Mouse (Mus musculus) gastrocnemius, adult 18-20 months (tissue): ENCODE measurements around the gene Commd1. TPM values are rescaled to one million over a fixed set of nuclear protein-coding genes. Genes with fewer than 3 reads are reported as not detected.

Experiments
- DNase-seq: peaks from one replicate; pipeline ENCODE4 v3.0.0; 2021; ENCODE audit warnings: low spot score
- total RNA-seq, 2 experiments: library from RNA; stranded (reverse); gene quantifications; 2 replicates each; pipeline ENCODE4 v1.2.3; 2021

The Commd1 gene
- total RNA-seq, 2 experiments from 2014 or later: 93.4 to 109 TPM

DNA sequence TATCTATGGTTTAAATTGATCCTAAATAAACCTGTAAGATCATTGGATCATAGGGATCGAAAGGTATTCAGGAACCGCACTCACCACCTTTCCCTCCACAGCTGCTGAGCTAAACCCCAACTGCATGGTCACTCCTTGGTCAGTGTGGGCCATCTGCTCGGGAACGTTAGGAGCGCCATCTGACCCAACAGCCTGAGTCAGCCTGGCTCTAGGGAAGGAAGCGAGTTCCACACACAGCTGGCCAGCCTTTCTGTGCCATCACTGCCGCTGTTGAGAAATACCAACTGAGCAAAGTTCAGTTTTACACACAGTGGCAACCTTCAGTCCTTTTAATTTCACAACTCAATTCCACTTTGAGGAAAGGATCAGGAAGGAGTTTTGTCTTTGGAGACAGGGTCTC, 90.3 kb downstream of the Commd1 start:
- DNase-seq: no peak

DNA sequence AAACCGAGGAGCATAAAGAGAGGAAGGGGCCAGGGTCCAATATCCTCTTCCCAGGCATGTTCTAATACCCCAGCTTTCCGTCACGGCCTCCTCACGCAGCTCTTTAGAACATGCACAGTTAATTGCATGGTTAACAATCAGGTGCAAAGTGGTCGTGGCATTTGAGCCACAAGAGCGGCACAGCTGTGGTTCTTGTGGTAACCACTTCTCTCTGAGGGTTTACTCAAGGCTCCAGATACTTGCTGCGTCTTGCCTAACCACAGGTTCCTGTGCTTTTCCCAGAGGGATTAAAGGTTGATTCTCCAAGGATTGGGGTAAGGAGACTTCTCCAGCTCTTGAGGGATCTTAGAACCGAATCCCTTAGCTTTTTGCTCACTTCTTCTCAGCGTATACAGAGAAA, 90.9 kb downstream of the Commd1 start:
- no peak for DNase-seq

DNA sequence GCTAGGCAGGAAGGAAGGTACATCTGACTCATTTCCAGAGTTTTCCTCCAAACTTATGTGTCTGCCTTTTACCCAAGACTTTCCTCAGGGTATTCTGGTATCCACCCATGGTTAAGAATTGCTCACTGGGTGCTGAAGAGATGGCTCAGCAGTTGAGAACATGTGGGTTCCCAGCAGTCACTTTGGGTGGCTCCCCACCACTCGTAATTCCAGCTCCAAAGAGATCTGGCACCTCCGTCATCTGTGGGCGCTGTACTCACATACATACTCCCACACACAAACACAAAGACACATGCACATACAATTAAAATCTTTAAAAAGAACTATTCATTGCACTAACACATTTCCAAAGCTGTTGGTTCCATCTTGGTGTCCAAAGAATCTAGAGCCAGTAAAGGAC, 93.0 kb downstream of the Commd1 start:
- no peak for DNase-seq

DNA sequence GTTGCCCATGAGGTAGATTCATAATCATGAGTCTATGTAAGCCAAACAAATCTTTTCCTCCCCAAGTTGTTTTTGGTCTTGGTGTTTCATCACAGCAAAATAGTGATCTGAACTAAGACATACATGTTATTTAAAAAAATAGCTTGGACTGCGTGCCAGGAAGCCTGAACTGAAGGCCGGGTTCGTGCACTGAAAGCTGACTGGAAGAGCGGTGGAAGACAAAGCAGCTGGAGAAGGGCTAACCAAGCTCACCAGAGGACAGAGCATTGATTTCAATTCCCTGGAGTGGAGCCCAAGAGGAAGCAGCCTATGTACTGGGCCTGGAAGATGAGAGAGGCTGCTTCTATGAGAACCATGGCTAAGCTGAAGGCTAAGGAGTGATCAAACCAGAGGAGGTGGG, 95.2 kb downstream of the Commd1 start:
- DNase-seq: no peak

DNA sequence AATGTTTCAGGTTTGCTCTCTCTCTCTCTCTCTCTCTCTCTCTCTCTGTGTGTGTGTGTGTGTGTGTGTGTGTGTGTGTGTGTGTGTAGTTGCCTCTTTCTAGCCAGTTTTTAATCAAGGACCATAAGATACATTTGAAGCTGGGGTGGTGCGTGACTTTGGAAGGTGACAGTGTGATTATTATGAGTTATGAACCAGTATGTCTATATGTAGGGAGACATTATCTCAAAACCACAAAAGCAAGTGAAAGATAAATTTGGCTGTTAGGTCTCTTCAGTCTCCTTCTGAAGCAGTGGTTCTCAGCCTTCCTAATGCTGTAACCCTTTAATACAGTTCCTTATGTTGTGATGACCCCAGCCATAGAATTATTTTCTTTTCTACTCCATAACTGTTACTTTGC, 96.8 kb downstream of the Commd1 start:
- no peak for DNase-seq

DNA sequence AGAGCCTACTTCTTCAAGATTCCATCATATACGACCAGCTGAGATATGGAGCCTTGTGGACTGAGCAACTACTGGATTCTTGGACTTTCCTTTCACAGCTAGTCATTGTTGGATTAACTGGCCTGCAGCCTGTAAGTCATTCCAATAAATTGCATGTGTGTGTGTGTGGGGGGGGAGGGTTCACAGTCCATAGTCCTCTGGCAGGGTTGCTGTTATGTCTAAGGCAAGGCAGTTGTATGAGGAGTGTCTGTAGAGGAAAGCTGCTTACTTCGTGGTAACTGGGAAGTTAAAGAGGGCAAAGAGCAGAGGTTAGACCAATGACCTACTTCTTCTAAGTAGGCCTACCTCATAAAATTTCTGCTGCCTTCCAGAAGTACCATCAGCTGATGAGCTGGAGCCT, 98.5 kb downstream of the Commd1 start:
- no peak for DNase-seq

DNA sequence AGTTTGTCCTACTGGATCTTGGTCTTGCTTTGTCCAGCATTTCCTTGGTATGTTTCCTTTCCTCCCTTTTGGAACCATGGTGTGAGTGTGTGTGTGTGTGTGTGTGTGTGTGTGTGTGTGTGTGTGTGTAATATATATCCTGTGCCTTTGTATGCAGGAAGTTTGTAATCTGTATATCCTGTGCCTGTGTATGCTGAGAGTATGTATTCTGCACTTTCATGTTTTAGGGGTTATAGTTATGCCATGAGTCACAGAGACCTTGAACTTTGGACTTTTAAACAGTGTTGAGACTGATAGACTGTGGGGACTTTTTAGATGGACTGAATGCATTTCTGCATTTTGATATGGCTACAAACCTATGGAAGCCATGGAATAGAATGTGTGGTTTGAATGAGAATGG, 99.3 kb downstream of the Commd1 start:
- no peak for DNase-seq

DNA sequence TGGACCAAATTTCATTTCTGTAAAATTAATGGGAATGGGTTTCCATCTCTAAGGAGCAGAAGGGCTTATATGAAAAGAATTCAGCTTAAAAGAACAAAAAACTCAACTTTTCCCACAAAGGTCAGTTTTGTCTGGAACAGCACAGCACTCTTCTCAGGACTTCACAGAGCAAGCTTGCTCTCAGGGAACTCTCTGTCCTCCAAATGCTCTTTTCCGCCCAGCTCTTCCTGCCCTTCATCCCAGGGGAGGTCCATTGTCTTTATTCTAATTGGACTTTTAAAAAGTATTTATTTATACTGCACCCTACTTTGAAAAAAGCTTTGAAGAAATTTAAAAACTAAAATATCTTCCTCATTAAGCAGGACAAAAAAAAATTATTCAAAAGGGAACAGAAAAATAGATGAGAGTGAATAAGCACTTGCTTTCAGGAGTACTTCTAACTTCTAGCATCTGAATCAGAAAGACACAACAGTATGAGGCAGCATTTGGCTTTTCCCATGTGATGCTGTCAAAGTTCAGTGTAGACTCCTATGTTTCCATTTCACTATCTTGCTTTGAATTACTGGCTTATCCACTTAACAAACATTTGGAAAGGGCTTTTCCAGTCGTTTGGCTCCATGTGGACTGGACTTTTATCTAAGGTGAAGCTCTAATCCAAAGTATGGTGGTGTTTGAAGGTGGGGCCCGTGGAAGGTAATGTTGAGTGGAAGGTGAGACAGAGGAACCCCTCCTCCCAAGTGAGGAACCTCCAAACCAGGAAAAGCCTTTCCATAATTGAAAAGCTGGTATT, 101.6 kb downstream of the Commd1 start:
- DNase-seq: no peak

DNA sequence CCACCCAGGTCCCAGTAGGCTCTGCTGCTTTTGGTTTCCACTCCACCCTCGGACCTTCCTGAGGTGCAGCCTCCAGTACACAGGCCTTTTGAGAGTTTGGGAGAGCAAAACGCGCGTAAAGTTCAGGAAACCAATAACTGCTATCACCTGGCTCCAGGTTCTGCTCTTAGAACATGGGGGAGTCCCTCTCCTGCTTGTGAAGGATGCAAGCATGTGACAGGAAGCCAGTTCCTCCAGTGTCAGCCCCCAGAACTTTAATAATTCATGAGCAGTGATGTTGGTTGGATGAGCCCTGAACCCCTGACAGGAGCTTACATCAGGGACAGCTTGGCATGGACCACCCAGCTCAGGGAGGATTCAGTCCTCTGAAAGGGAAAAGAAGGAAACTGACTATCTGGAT, 102.5 kb downstream of the Commd1 start:
- no peak for DNase-seq

DNA sequence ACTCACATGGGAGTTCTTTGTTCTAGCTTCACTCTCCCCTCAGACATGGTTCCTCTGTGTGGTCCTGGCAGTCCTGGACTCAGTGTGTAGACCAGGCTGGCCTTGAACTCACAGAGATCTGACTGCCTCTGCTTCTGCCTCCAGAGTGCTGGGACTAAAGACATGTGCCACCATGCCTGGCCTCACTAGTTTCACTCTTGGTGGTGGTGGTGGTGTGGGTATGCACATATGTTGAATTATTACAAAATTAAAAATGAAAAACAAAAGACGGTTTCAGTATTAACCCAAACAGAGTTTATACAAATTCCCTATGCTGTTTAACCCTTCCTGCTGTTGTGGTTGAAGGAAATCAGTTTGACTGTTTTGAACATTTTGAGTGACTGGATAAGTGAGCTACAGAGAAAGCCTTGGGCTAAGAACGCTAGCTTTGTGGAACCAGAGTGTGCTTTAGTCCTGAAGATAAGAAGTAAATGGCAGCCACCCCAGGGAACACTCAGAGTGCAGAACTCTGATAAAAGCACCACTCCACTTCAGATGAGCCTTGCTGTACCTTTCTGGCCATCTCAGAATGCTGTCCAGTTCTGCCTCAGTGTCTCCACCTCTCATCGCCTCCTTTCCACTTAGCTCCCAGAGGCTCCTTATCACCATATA, 105.4 kb downstream of the Commd1 start:
- no peak for DNase-seq

DNA sequence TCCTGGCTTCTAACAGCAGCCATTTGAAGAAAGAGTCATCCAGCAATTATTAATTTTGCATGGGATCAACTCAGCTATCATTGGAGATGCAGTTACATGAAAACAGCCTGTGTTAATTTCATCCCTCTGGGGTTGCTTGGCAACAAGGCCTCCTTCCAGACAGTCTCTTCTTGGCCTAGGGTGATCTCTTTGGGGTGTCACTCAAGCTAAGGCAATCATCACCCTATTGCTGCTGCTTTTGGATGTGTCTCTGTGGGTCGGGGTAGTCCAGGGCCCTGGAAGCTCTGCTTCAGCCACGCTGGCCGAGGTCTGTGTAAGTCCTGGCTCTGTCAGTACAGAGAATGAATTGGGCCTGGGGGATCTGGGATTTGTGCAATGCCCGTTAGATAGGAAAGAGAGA, 106.9 kb downstream of the Commd1 start:
- DNase-seq: no peak

DNA sequence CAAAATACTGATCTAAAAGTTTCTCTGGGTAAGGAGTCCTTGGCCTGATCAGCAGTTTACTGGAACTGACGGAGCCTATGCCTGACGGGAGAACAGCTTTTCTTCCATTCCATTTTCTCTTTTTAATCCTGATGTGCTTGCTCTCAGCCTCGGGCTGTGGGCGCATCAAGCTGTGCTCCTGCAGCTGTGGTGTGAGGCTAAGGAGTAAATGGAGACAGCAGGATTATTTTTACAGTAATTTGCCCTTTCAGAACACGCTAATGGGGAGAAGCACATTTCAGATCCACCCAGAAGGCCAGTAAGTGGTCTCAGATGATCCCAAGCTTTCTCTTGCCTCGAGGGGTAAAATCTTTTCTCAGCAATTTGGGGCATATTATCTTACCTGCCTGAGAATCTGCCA, 107.4 kb downstream of the Commd1 start:
- DNase-seq: no peak

DNA sequence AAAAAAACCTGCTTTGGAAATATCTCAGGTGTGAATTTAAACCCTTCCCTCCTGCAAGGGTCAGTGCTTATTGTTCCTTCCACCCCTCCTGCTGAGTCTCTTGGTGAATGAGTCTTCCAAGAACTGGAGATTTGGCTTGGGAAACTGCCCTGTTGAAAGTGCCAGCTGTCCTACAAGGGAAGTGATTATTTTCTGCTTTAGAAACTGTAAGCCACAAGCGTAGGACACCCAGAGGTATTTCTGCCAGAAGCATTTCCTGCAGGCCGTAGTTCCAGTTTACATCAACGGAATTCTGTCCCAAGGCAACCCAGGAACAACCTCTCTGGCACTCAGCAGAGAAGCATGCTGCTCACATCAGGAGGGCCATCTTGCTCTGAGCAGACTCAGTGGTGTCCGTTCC, 108.8 kb downstream of the Commd1 start:
- no peak for DNase-seq

DNA sequence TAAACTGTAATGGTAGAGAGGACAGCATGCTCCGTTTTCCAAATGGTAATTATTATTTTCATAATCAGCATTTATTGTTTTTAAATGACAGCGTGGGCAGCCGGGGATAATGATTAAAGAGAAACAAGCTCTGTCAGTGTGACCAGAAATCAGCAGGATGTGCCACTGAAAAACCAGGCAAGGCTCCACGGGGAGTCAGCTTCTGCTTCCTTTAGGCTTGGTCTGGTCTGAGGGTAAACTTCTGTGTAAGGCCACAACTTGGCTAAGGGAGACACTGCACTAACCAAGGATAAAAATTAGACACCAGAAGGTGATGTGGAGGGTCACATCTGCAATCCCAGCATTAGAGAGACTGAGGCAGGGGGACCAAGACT, 109.9 kb downstream of the Commd1 start:
- DNase-seq: no peak

DNA sequence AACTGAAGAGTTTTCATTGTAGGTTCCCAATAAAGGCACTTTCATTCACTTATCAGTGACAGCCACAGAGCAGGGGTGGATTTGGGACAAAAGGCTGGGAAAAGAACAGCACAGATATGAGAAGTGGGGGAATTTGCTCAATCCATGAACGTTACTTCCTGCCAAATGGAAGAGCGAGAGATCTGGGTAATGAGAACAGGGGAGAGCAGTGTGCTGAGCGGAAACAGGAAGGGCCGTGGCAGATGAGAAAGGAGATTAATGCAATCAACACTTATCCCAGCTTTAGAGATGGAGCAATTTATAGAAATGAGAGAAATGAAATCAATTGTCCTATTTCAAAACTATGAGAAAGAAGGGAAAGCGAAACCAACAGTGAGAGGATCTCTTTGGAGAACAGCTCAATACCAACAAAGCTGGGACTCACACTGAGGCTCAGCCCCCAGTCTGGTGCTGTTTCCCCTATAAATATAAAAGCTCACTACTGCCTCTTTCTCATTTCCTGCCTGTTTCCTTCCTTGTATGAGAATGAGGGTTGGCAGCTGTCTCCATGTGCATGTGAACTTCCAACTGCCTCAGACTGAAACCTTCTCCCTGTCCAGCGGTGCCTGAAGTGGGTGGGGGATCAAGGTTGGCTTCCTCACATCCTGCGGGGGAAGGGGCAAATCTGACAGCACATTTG, 110.4 kb downstream of the Commd1 start:
- no peak for DNase-seq

DNA sequence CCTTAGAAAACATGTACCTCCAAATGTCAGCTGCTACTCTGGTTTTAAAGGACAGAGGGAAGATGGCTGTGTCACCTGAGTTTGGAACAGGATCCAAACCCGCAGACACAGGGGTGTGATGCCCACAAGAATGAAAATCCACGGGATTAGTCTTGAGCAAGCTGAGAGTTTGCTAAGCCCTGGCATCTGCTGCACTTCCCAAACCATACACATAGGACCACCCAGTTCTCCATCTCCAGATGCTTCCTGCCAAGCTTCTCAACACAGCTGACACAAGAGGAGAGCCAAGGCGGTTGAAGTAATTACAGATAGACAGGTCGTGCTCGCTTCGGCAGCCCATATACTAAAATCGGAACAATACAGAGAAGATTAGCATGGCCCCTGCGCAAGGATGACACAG, 113.6 kb downstream of the Commd1 start:
- no peak for DNase-seq

DNA sequence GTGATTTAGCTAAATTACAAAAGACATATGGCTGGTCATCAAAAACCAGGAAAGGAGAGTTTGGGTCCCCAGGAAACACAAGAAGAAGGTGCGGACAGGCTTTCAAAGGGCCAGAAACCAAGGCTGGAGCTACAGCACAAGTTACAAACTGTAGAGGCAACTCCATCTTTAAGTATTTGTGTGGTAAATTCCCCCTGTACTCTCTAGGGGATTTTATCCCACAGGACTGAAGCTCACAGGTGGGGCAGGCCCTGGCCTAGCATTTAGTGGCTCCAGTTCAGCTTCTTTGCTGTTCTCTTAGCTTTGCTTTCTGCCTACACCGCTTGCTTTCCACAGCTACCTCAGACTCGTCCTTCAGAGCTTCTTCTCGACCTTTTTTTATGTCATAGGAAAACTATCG, 114.5 kb downstream of the Commd1 start:
- no peak for DNase-seq

DNA sequence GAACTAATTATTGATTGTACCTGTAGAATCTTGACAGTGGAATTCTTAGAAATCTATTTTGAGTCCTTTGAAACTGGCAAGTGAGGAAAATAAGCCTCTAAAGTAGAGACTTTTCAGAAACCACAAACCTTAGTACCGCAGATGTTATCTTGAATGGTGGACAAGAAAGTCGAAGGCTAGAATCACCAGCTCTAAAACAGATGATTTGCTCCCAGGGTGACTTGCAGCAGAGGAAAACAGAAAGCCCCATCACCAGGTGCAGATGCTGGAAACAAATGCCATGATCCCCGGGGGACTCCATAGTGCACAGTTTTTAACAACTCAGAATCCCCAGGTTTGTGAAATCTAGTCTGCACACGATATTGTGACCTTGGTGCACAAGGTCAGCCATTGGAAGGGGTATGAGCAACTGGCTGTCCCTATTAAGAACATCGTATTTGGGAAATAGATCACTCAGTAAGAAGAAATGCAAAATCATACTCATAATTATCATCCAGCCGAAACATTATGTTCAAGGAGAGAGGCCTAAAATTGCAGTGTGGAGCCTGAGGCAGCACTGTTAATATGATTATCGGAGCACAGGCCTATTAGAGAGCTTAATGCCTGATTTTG, 116.4 kb downstream of the Commd1 start:
- no peak for DNase-seq

DNA sequence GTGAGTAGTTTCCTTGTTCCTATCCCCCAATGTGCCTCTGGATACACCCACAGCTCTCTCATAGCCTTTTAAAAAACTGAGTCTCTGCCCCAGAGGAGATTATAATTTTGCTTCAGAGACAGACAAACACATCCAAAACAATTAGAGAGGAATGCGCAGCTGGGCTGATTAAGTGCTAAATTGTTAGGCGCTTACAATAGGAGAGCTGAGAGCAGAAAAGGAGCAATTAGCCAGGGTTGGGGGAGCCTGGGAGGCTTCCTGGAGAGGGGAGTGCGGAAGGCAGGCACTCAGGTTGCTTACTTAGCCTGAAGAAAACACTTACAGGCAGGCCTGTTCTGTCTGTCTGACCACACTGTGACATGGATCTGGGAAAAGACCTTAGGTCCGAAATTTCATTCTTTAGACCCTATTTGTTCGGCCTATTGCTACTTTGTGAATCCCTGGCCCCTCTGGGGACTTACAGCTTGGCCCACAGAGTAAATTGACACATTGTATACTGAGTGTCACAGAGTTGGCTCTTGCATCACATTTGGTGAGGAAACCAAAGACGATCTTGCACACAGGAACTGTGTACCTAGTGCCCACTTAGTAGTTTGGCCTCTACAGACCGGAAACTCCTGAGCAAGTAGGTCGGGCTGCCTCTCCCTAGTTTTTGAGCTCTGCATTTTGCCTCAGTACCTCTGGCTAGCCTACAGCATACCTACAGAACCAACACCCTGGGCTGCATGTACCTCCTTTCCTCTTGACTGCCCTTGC, 117.7 kb downstream of the Commd1 start:
- DNase-seq: no peak

DNA sequence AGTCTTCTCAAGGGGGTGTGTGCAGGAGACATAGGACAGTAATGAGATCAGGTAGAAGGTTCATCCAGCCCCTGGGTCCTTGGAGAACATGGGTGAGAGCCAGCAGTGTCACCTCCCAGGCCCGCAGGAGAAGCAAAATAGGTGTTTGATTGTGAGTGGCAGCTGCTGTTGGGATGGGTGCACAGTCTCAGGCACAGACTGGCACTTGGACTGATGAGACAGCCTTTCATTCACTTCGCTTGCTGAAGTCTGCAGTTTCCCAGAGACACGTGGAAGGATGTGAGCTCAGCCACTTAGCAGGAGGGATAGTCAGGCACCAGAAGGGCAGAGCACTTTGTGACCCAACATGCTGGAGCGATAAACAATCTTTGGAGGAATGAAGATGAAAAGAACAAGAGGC, 118.6 kb downstream of the Commd1 start:
- no peak for DNase-seq

DNA sequence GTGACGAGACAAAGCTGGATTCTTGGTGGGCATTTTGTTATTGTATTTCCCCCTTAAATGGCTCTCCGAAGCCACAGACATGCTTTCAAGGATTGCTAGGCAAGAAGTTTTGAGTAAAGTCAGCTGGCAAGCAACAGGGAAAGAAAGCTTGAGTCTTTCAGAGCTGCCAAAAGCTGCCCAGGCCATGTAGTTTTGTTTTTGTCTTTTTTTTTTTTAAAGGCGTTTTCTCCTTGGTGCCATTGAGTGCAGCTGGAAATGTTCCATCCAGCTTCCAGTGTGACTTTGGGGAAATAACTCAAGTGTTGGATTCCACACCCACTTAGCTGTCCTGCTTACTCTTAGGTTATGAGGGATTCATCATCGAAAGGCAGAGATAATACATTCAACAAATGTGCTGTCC, 120.9 kb downstream of the Commd1 start:
- no peak for DNase-seq
